Mouse (Mus musculus): ENCODE results near the gene Sdhc. TPM values are rescaled to one million over a fixed set of nuclear protein-coding genes. Genes with fewer than 3 reads are reported as not detected.
A peak's percentile ranks its signal among the peaks of the same experiment; 100 is the strongest.

Sdhc gene
- total and polyA plus RNA-seq, 3 experiments, result 1,025 to 1,288 (median 1,087) TPM

DNA sequence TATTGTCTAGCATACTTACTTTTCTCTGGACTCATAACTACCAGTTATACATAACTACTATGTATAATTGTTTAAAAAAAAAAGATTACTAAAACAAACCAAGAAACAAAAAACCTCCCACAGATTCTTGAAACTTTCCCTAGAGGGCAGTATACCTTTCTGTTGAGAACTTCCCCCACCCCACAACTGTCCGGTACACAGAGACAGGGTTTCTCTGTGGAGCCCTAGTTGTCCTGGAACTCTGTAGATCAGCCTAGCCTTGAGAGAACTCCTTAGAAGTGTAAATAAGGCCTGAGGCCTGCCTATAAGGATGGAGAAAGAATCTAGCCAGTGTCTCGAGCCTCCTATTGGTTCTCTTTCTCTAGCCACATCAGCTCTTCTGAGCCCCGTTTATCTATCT, 13.9 kb upstream of the Sdhc start:
- DNase-seq, result no peak
- intact Hi-C loops (cut with DNase I), result loop anchor here (1.0 to 2.0 kb wide), 2 partner anchors 29 to 56 kb away; no protein-coding TSS in a partner anchor

DNA sequence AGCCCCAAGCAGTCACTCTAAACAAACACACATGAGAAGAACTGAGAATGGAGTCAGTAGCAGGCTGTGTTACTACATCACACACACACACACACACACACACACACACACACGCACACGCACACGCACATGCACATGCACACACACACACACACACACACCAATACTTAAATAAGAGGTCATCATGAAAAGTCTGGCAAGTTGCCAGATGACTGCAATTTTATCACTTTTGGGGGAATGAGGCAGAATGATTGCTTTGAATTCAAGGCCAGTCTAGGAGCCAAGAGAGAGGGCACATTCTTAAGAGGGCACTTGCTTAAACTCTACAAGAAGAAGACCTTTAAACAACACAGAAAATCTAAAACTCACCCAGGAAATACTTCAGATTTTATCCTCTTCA, 12.1 kb upstream of the Sdhc start:
- no peak overlapping the region for H3K4me3 ChIP-seq
- no peaks in the 10 kb centered on the region for H3K27me3 ChIP-seq (ENCODE audit: control insufficient read depth, insufficient read depth, low read length)
- H3K9ac ChIP-seq (ENCODE audit: low read depth, low read length), result no peak overlapping the region
- H3K27ac ChIP-seq, result no peak overlapping the region
- intact Hi-C loops (cut with DNase I), result no loop called here
- H3K36me3 ChIP-seq (ENCODE audit: control insufficient read depth, insufficient read depth, low read length), result no peaks in the 10 kb centered on the region
- H3K4me1 ChIP-seq (ENCODE audit: control insufficient read depth, insufficient read depth, low read length), result no peaks in the 10 kb centered on the region
- DNase-seq, result no peak
- H3K79me2 ChIP-seq (replicated peaks; ENCODE audit: control insufficient read depth, insufficient read depth, low read length), result no peaks in the 10 kb centered on the region
- no peak for TF ChIP-seq EP300 (IDR thresholded peaks at IDR 0.05; ENCODE audit: insufficient read depth, low read depth, low read length)
- TF ChIP-seq CTCF (IDR thresholded peaks at IDR 0.05), result no peak
- no peak for TF ChIP-seq POLR2A (IDR thresholded peaks at IDR 0.05; ENCODE audit: insufficient read depth, low read depth, low read length)
- WGBS, result 75% methylated on average over 3 of the region's 3 CpGs

More for the DNA sequence above, 13.9 kb upstream of the Sdhc start:
- H3K36me3 ChIP-seq (ENCODE audit: control insufficient read depth, insufficient read depth, low read length), result no peaks in the 10 kb centered on the region
- no peak for TF ChIP-seq POLR2A (IDR thresholded peaks at IDR 0.05; ENCODE audit: insufficient read depth, low read depth, low read length)
- no peak for TF ChIP-seq EP300 (IDR thresholded peaks at IDR 0.05; ENCODE audit: insufficient read depth, low read depth, low read length)
- TF ChIP-seq CTCF (IDR thresholded peaks at IDR 0.05), result peak; percentile 86
- H3K4me3 ChIP-seq, result no peak overlapping the region
- peak overlapping the region; percentile 46; the same call in 1 of the 2 replicates for H3K9ac ChIP-seq (ENCODE audit: low read depth, low read length)
- no peaks in the 10 kb centered on the region for H3K4me1 ChIP-seq (ENCODE audit: control insufficient read depth, insufficient read depth, low read length)
- H3K79me2 ChIP-seq (replicated peaks; ENCODE audit: control insufficient read depth, insufficient read depth, low read length), result no peaks in the 10 kb centered on the region
- WGBS, result 32% methylated on average over 3 of the region's 3 CpGs
- H3K27ac ChIP-seq, result no peak overlapping the region
- H3K27me3 ChIP-seq (ENCODE audit: control insufficient read depth, insufficient read depth, low read length), result no peaks in the 10 kb centered on the region

DNA sequence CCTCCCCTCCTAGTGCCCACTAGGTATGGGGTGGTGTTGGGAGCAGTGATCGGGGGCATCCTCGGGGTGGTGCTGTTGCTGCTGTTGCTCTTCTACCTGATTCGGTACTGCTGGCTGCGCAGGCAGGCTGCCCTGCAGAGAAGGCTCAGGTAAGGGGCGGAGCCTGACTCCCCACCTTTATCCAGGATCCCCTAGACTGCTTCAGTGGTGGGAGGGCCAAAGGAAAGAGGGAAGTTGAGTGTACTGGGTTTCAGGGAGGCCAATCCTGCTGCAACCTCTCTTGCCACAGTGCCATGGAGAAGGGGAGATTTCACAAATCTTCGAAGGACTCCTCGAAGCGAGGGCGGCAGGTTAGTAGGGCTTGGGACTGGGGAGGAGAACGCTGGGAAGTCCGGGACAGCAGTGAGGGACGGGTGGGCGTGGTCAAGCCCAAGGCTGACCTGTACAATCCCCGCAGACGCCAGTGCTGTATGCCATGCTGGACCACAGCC, 9.1 kb upstream of the Sdhc start:
- TF ChIP-seq CTCF (IDR thresholded peaks at IDR 0.05) (peak; percentile 57), POLR2A (IDR thresholded peaks at IDR 0.05; ENCODE audit: insufficient read depth, low read depth, low read length) (no peak)
- H3K9ac ChIP-seq (ENCODE audit: low read depth, low read length), result no peak overlapping the region
- 11% methylated on average over 15 of the region's 15 CpGs for WGBS
- H3K36me3 ChIP-seq (ENCODE audit: control insufficient read depth, insufficient read depth, low read length), result no peaks in the 10 kb centered on the region
- no peaks in the 10 kb centered on the region for H3K27me3 ChIP-seq (ENCODE audit: control insufficient read depth, insufficient read depth, low read length)
- intact Hi-C loops (cut with DNase I), result no loop called here
- H3K4me1 ChIP-seq (ENCODE audit: control insufficient read depth, insufficient read depth, low read length), result no peaks in the 10 kb centered on the region
- no peak for DNase-seq
- no peak overlapping the region for H3K27ac ChIP-seq
- H3K4me3 ChIP-seq, result no peak overlapping the region
- no peaks in the 10 kb centered on the region for H3K79me2 ChIP-seq (replicated peaks; ENCODE audit: control insufficient read depth, insufficient read depth, low read length)

DNA sequence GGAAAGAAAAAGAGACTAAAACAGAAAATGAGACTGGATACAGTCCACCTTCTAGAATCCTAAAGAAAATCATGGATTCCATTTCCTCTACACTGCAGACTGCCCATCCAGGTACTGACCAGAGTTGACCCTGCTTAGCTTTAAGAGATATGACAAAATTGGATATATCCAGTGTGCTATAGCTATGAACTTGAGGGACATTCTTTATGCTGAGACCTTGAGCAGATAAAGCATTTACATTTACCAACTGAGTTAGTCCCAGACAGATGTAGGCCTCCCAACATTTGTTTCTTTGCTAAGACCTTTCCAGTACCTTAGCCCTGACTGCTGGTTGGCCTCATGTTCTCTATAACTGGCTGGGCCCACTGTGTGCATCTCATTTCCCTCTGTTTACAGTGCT, 7.6 kb upstream of the Sdhc start:
- H3K27me3 ChIP-seq (ENCODE audit: control insufficient read depth, insufficient read depth, low read length), result no peaks in the 10 kb centered on the region
- intact Hi-C loops (cut with DNase I), result no loop called here
- no peaks in the 10 kb centered on the region for H3K79me2 ChIP-seq (replicated peaks; ENCODE audit: control insufficient read depth, insufficient read depth, low read length)
- no peaks in the 10 kb centered on the region for H3K36me3 ChIP-seq (ENCODE audit: control insufficient read depth, insufficient read depth, low read length)
- no peak for TF ChIP-seq POLR2A (IDR thresholded peaks at IDR 0.05; ENCODE audit: insufficient read depth, low read depth, low read length)
- no peak for TF ChIP-seq CTCF (IDR thresholded peaks at IDR 0.05)
- no peak for TF ChIP-seq EP300 (IDR thresholded peaks at IDR 0.05; ENCODE audit: insufficient read depth, low read depth, low read length)
- DNase-seq, result no peak
- H3K4me3 ChIP-seq, result no peak overlapping the region
- no peak overlapping the region for H3K27ac ChIP-seq
- no peak overlapping the region for H3K9ac ChIP-seq (ENCODE audit: low read depth, low read length)
- H3K4me1 ChIP-seq (ENCODE audit: control insufficient read depth, insufficient read depth, low read length), result no peaks in the 10 kb centered on the region

DNA sequence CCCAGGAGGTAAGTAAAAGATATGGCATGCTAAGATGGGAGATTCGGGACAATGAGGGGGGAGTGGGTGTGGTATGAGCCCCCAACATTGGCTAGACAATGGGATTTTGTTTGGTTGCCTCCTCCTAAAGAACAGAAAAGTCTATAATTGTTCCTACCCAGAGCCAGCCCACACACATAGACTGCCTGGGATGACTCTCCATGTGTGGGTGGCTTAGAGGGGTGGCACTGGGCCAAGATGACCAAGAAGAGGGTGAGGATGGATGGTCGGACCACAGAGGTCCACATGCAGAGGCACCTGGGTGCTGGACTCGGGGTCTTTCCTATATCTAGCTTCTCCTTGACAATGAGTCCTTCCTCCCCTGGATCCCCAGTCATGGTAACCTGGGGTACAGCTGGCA, 6.2 kb upstream of the Sdhc start:
- no peaks in the 10 kb centered on the region for H3K36me3 ChIP-seq (ENCODE audit: control insufficient read depth, insufficient read depth, low read length)
- H3K79me2 ChIP-seq (replicated peaks; ENCODE audit: control insufficient read depth, insufficient read depth, low read length), result no peaks in the 10 kb centered on the region
- intact Hi-C loops (cut with DNase I), result no loop called here
- H3K9ac ChIP-seq (ENCODE audit: low read depth, low read length), result no peak overlapping the region
- no peak overlapping the region for H3K27ac ChIP-seq
- 47% methylated on average over 3 of the region's 3 CpGs for WGBS
- H3K27me3 ChIP-seq (ENCODE audit: control insufficient read depth, insufficient read depth, low read length), result no peaks in the 10 kb centered on the region
- no peaks in the 10 kb centered on the region for H3K4me1 ChIP-seq (ENCODE audit: control insufficient read depth, insufficient read depth, low read length)
- TF ChIP-seq POLR2A (IDR thresholded peaks at IDR 0.05; ENCODE audit: insufficient read depth, low read depth, low read length) (no peak), CTCF (IDR thresholded peaks at IDR 0.05) (no peak), EP300 (IDR thresholded peaks at IDR 0.05; ENCODE audit: insufficient read depth, low read depth, low read length) (no peak)
- DNase-seq, result no peak
- no peak overlapping the region for H3K4me3 ChIP-seq

DNA sequence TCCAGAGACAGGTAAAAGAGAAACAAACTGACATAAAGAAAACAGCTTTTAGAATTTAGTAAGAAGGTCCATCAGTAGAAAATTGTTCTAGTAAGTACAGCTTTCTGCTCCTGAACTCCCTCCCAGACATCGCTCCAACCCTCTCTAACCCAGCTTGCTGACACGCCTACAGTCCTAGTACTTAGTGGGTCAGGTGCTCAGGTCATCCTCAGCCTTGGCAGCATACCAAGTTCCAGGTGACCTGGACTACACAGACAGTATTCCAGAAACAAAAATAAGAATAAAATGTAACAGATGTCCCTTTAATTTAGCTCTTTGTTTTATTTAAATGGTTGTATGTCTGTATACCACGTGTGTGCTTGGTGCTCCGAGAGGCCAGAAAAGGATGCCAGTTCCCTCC, 1.6 kb upstream of the Sdhc start:
- no peak overlapping the region for H3K27ac ChIP-seq
- peaks cover 3% of the 10 kb centered on the region; the same call in 1 of the 2 replicates for H3K36me3 ChIP-seq (ENCODE audit: control insufficient read depth, insufficient read depth, low read length)
- H3K27me3 ChIP-seq (ENCODE audit: control insufficient read depth, insufficient read depth, low read length), result no peaks in the 10 kb centered on the region
- intact Hi-C loops (cut with DNase I), result loop anchor here (5.0 kb wide), 1 partner anchor 35 kb away; no protein-coding TSS in a partner anchor
- H3K4me3 ChIP-seq, result no peak overlapping the region
- H3K9ac ChIP-seq (ENCODE audit: low read depth, low read length), result no peak overlapping the region
- TF ChIP-seq EP300 (IDR thresholded peaks at IDR 0.05; ENCODE audit: insufficient read depth, low read depth, low read length), result no peak
- no peak for TF ChIP-seq POLR2A (IDR thresholded peaks at IDR 0.05; ENCODE audit: insufficient read depth, low read depth, low read length)
- TF ChIP-seq CTCF (IDR thresholded peaks at IDR 0.05), result no peak
- peaks cover 1% of the 10 kb centered on the region; the same call in 1 of the 2 replicates for H3K79me2 ChIP-seq (replicated peaks; ENCODE audit: control insufficient read depth, insufficient read depth, low read length)
- WGBS, result 89% methylated on average over 4 of the region's 4 CpGs
- no peak for DNase-seq
- H3K4me1 ChIP-seq (ENCODE audit: control insufficient read depth, insufficient read depth, low read length), result peaks cover 5% of the 10 kb centered on the region

All from heart, adult 2 months (tissue).